Mouse (Mus musculus) urinary bladder, postnatal 4 days (tissue): Measurements from ENCODE around the gene Mab21l1.

Source experiments
- DNase-seq, 2 experiments: peaks; one replicate each; pipeline ENCODE4 v3.0.0; 2021 to 2022; ENCODE audit warnings: low spot score in 2 of 2

Gene Mab21l1

GRCm38 (mm10) chr3:55778764-55779730 is 3.3 kb upstream of the Mab21l1 start:
- DNase-seq, result no peak

GRCm38 (mm10) chr3:55780120-55781070 is 1.9 kb upstream of the Mab21l1 start:
- DNase-seq, result no peak

GRCm38 (mm10) chr3:55781429-55782055 is 768 bp upstream of the Mab21l1 start:
- no peak for DNase-seq

- DNase-seq, result no peak
Measured at GRCm38 (mm10) chr3:55782771-55783170, 461 bp downstream of the Mab21l1 start.

GRCm38 (mm10) chr3:55783171-55784081 is 1.1 kb downstream of the Mab21l1 start:
- DNase-seq, result peak in 1 of 2 experiments; percentile 21

GRCm38 (mm10) chr3:55784101-55784500 is 1.8 kb downstream of the Mab21l1 start:
- no peak for DNase-seq

- DNase-seq, result no peak
Measured at GRCm38 (mm10) chr3:55785266-55785980, 3.1 kb downstream of the Mab21l1 start.

GRCm38 (mm10) chr3:55785981-55786725 is 3.8 kb downstream of the Mab21l1 start:
- DNase-seq, result no peak

- DNase-seq, result no peak
Measured at GRCm38 (mm10) chr3:55786835-55787486, 4.7 kb downstream of the Mab21l1 start.

- DNase-seq, result peak; percentile 45 to 65
Measured at GRCm38 (mm10) chr3:55787487-55788213, 5.3 kb downstream of the Mab21l1 start.

- no peak for DNase-seq
Measured at GRCm38 (mm10) chr3:55788214-55788586, 5.9 kb downstream of the Mab21l1 start.

GRCm38 (mm10) chr3:55788621-55789201 is 6.4 kb downstream of the Mab21l1 start:
- DNase-seq, result no peak

- DNase-seq, result no peak
Measured at GRCm38 (mm10) chr3:55789856-55790255, 7.5 kb downstream of the Mab21l1 start.

- DNase-seq, result no peak
Measured at GRCm38 (mm10) chr3:55790609-55791008, 8.3 kb downstream of the Mab21l1 start.

- DNase-seq, result no peak
Measured at GRCm38 (mm10) chr3:55792251-55792650, 9.9 kb downstream of the Mab21l1 start.

- peak in 1 of 2 experiments; percentile 61 for DNase-seq
Measured at GRCm38 (mm10) chr3:55793842-55794575, 11.7 kb downstream of the Mab21l1 start.

GRCm38 (mm10) chr3:55794768-55795167 is 12.5 kb downstream of the Mab21l1 start:
- no peak for DNase-seq
